Mouse (Mus musculus) retina, adult 2 months (tissue): ENCODE measurements around the gene Git2.

Experiments
- DNase-seq: peaks from one replicate; pipeline ENCODE4 v3.0.0-alpha.2; 2012; ENCODE audit warnings: low read depth, low spot score

Git2 gene

GRCm38 (mm10) chr5:114764812-114765735 lies 10.2 kb downstream of the Git2 start:
- no peak for DNase-seq

GRCm38 (mm10) chr5:114761980-114762379 lies 13.3 kb downstream of the Git2 start:
- DNase-seq = no peak

- DNase-seq = no peak
Observed at GRCm38 (mm10) chr5:114759536-114760090, 15.7 kb downstream of the Git2 start.

GRCm38 (mm10) chr5:114753384-114753783 lies 21.9 kb downstream of the Git2 start:
- no peak for DNase-seq

GRCm38 (mm10) chr5:114752397-114752796 lies 22.9 kb downstream of the Git2 start:
- no peak for DNase-seq

GRCm38 (mm10) chr5:114750325-114750724 lies 25.0 kb downstream of the Git2 start:
- DNase-seq = no peak

- DNase-seq = no peak
Observed at GRCm38 (mm10) chr5:114747521-114747920, 27.8 kb downstream of the Git2 start.

GRCm38 (mm10) chr5:114746886-114747285 lies 28.4 kb downstream of the Git2 start:
- no peak for DNase-seq

GRCm38 (mm10) chr5:114745581-114745980 lies 29.7 kb downstream of the Git2 start:
- no peak for DNase-seq

- DNase-seq = no peak
Observed at GRCm38 (mm10) chr5:114743697-114744090, 31.6 kb downstream of the Git2 start.

- no peak for DNase-seq
Observed at GRCm38 (mm10) chr5:114742998-114743696, 32.2 kb downstream of the Git2 start.

GRCm38 (mm10) chr5:114742572-114742971 lies 32.7 kb downstream of the Git2 start:
- DNase-seq = no peak

- DNase-seq = no peak
Observed at GRCm38 (mm10) chr5:114740595-114740994, 34.7 kb downstream of the Git2 start.

- DNase-seq = no peak
Observed at GRCm38 (mm10) chr5:114738707-114739241, 36.5 kb downstream of the Git2 start.

- DNase-seq = no peak
Observed at GRCm38 (mm10) chr5:114737090-114737887, 38.0 kb downstream of the Git2 start.

GRCm38 (mm10) chr5:114733606-114734005 lies 41.7 kb downstream of the Git2 start:
- DNase-seq = no peak

- no peak for DNase-seq
Observed at GRCm38 (mm10) chr5:114731969-114732368, 43.3 kb downstream of the Git2 start.

GRCm38 (mm10) chr5:114731498-114731897 lies 43.8 kb downstream of the Git2 start:
- no peak for DNase-seq

- no peak for DNase-seq
Observed at GRCm38 (mm10) chr5:114730129-114730528, 45.2 kb downstream of the Git2 start.

GRCm38 (mm10) chr5:114728160-114728559 lies 47.2 kb downstream of the Git2 start:
- DNase-seq = no peak

GRCm38 (mm10) chr5:114722846-114723245 lies 52.5 kb downstream of the Git2 start:
- no peak for DNase-seq
